Mouse (Mus musculus) olfactory bulb, adult 2 months (tissue): Measurements from ENCODE around the gene Crtac1. TPM values are rescaled to one million over a fixed set of nuclear protein-coding genes. Genes with fewer than 3 reads are reported as not detected.

ENCODE experiments used
- H3K27ac ChIP-seq: fragments of 200-500 bp; 2 replicates; pipeline ENCODE4 v1.5.1; 2012; ENCODE audit warnings: low read depth, low read length; ENCODE audit not compliant: insufficient read depth
- H3K4me1 ChIP-seq: fragments of 200-500 bp; 2 replicates; pipeline ENCODE4 v1.6.1; 2012; ENCODE audit warnings: low read length; ENCODE audit not compliant: control insufficient read depth, insufficient read depth
- H3K4me3 ChIP-seq: fragments of 200-500 bp; 2 replicates; pipeline ENCODE4 v1.5.1; 2012; ENCODE audit warnings: mild to moderate bottlenecking, low read depth, low read length, moderate library complexity; ENCODE audit not compliant: insufficient read depth
- CTCF ChIP-seq: fragments of 200-500 bp; IDR thresholded peaks from 2 replicates; pipeline ENCODE4 v1.5.1; 2012; ENCODE audit warnings: low read depth, mild to moderate bottlenecking, low read length, moderate library complexity; ENCODE audit not compliant: insufficient read depth
- POLR2A ChIP-seq: fragments of 200-500 bp; IDR thresholded peaks from 2 replicates; pipeline ENCODE4 v1.6.1; 2012; ENCODE audit warnings: mild to moderate bottlenecking, low read depth, low read length, moderate library complexity; ENCODE audit not compliant: insufficient read depth
- WGBS: fragments of 180-500 bp; shearing (Covaris S2); methylation state at CpG from one replicate; pipeline ENCODE4 v1.1.7; 2018; 5-methylcytosine and 5-hydroxymethylcytosine counted together
- polyA plus RNA-seq: library from polyadenylated mRNA; stranded (reverse); fragments of >200 nt; gene quantifications from 2 replicates; pipeline ENCODE4 v1.2.4, GENCODE M21; 2012; ENCODE audit warnings: low replicate concordance; ENCODE audit not compliant: missing spikeins, insufficient read depth, insufficient read length

Crtac1 gene
- polyA plus RNA-seq, 1 experiment, result not detected

DNA sequence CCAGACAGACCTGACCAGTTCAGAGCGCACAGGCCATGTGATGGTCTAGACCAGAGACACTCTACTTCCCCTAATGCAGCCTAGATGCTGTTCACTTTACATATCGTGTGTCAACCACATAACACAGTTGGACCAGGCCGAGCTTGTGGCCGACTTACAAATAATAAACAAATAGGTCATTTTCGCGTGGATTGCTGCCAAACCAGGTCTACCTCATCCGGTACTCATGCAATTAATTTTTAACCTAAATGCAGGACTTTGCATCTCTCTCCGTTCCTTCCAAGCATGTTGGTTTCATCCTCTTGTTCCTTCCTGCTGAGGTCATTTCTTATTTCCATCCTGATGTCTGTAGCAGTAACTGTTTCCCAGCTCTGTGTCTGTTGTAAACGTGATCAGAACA is 22.4 kb upstream of the Crtac1 start:
- 92% methylated on average over 9 of the region's 9 CpGs for WGBS
- Histone ChIP-seq H3K4me3 (no peak overlapping the region), H3K27ac (no peak overlapping the region), H3K4me1 (peaks cover 5% of the 10 kb centered on the region; the same call in 1 of the 2 replicates)
- no peak for TF ChIP-seq POLR2A
- TF ChIP-seq CTCF, result no peak

DNA sequence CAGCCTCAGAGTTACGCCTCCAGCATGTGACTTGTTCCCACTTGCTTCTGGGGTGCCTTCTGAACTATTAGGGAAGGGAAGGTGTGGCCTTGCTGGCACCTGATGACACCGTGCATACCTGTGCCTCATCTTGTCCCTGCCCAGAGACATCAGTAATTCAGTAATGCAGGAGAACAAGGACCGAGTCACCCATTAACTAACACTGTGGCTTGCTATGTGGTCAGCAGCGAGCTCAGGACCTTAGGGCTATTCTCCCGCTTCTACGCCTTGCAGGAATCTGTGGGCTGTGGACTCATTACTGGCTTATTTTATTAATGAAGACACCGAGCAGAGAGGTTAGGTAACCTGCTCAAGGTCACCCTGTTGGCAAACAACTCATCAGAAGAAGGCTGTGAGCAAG is 21.0 kb upstream of the Crtac1 start:
- Histone ChIP-seq H3K27ac (no peak overlapping the region), H3K4me3 (no peak overlapping the region), H3K4me1 (peaks cover 5% of the 10 kb centered on the region; the same call in 1 of the 2 replicates)
- TF ChIP-seq CTCF, result no peak
- no peak for TF ChIP-seq POLR2A
- WGBS, result 92% methylated on average over 7 of the region's 7 CpGs

- WGBS, result 86% methylated on average over 10 of the region's 10 CpGs
Observed at GRCm38 (mm10) chr19:42448539-42448938, 17.0 kb upstream of the Crtac1 start.

DNA sequence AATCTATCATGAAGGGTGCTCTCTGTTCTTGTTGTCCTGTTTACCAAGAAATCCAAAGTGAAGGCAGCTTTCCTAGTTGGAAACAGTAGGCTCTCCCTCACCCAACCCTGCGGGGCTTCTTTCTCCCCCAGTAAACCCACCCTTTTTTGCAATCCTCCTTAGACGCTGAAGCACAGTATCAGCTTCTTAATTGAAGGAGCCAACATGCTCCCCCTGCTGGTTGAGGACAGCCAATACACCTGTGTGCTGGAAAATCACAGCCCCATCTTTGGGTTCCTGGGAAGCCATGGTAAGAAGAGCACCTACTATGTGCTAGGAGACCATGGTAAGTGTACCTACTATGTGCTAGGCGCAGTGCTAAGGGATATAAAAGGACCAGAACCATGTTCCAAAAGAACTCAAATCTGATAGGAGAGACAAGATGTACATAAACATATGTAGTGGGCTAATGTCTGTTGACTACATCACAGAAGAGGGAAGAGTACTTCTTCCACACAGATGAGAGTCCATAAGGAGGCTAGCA is 12.4 kb upstream of the Crtac1 start:
- TF ChIP-seq POLR2A, result no peak
- no peak for TF ChIP-seq CTCF
- peaks cover 11% of the 10 kb centered on the region for H3K4me1 ChIP-seq
- H3K27ac ChIP-seq, result no peak overlapping the region
- WGBS, result 11% methylated on average over 3 of the region's 3 CpGs
- no peak overlapping the region for H3K4me3 ChIP-seq

More at GRCm38 (mm10) chr19:42448539-42448938, 17.0 kb upstream of the Crtac1 start:
- Histone ChIP-seq H3K4me3 (no peak overlapping the region), H3K4me1 (peaks cover 5% of the 10 kb centered on the region; the same call in 1 of the 2 replicates), H3K27ac (no peak overlapping the region)
- TF ChIP-seq CTCF (no peak), POLR2A (no peak)

DNA sequence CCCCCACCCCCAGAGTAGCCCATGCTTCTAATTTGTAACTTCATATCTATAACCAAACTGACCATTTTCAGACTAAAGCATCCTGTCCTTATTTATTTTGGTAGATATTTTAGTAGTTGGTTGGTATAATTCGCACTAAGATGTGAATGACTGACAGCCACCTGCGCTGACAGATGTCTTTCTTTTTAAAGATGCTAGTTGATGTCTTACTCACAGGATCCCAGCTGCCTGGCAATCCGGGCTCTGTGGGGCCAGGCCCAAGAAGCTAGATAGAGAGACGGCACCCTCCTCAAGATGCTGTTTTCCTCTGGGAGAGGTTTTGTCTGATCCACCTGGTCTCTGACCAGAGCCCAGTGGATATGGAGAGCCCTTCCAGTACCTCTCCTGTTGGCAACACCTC is 11.7 kb upstream of the Crtac1 start:
- Histone ChIP-seq H3K4me3 (no peak overlapping the region), H3K4me1 (peaks cover 14% of the 10 kb centered on the region), H3K27ac (no peak overlapping the region)
- TF ChIP-seq CTCF (no peak), POLR2A (no peak)
- 87% methylated on average over 4 of the region's 4 CpGs for WGBS

DNA sequence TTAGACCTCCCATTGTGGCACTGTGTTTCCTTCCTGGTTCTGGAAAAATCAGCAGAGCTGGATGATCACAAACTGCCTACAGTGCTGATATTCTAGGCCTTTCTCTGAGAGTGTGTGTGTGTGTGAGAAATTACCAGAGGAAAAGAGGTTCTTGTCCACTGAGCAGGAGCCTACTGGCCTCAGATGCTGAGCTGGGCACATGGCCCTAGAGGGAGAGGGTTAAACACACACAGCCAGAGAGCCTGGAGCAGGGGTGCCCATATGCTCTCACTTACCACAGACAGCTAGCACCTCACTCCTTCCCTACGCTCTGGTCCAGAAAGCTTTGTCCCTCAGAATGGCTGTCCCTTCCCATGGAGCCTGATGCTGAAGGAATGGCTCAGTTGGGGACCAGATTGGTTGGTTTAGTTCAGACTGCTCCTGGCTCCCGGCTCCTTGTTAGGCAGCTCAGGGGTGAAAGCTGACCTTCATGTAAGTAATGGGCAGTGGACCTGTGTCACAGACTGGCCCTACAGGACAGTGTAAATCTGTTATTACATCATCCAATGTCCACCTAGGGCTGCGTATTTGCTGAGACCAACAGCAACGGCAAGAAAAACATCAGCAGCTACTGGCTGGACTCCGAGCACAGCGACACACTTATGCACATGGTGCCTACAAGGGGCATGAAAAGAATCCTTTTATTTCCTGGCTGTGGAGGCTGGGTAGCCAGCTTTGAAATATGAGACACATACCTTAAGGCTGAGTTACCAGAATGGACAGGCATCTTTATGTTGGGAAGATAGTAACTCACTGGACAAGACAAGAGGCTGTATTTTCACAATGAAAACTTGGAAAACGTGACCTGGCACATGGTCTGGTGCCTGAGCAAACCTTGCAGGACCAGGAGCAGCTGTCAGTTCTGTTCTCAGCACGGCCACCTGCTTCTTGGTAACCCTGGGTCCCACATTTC is 10.9 kb upstream of the Crtac1 start:
- H3K4me1 ChIP-seq, result peaks cover 14% of the 10 kb centered on the region
- TF ChIP-seq POLR2A (no peak), CTCF (no peak)
- WGBS, result 76% methylated on average over 8 of the region's 8 CpGs

DNA sequence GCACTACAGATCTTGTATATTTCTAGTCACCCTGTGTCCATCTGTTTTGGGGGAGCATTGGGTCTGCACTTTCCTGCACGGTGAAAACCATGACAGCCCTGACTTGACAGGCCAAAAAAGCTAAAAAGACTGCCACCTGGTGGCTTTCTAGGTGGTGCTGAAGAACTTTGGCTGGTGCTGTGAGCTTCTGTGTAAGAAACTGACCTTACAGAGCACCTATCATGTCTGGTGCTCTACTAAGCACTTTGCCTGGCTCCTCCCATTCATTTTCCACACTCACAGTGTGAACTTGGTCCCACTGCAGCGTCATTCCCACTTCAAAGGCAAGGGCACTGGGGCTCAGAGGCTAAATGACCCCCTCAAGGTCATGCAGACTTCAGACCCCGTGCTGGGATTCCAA is 8.5 kb upstream of the Crtac1 start:
- no peak overlapping the region for H3K4me3 ChIP-seq
- 60% methylated on average over 3 of the region's 3 CpGs for WGBS

More for the DNA sequence above, 10.9 kb upstream of the Crtac1 start:
- Histone ChIP-seq H3K27ac (no peak overlapping the region), H3K4me3 (no peak overlapping the region)

GRCm38 (mm10) chr19:42439353-42439752 is 7.8 kb upstream of the Crtac1 start:
- no peak overlapping the region for H3K4me3 ChIP-seq
- H3K4me1 ChIP-seq, result peaks cover 14% of the 10 kb centered on the region
- no peak overlapping the region for H3K27ac ChIP-seq
- TF ChIP-seq POLR2A (no peak), CTCF (peak; percentile 19; the same call in 1 of the 2 replicates)
- WGBS, result 82% methylated on average over 9 of the region's 9 CpGs

More for the DNA sequence above, 8.5 kb upstream of the Crtac1 start:
- Histone ChIP-seq H3K27ac (no peak overlapping the region), H3K4me1 (peaks cover 14% of the 10 kb centered on the region)
- TF ChIP-seq POLR2A (no peak), CTCF (peak; percentile 8; the same call in 1 of the 2 replicates)

GRCm38 (mm10) chr19:42435621-42436020 is 4.0 kb upstream of the Crtac1 start:
- 39% methylated on average over 4 of the region's 4 CpGs for WGBS
- no peak overlapping the region for H3K27ac ChIP-seq
- H3K4me1 ChIP-seq, result peaks cover 24% of the 10 kb centered on the region
- H3K4me3 ChIP-seq, result no peak overlapping the region
- no peak for TF ChIP-seq POLR2A
- TF ChIP-seq CTCF, result no peak
